Mouse (Mus musculus) cortical plate, adult 2 months (tissue): ENCODE data around the gene Zfp652.

Experiments used
- CTCF ChIP-seq: fragments of 200-500 bp; IDR thresholded peaks from 2 replicates; pipeline ENCODE4 v1.5.1; 2011; ENCODE audit warnings: mild to moderate bottlenecking, control low read depth, low read length; ENCODE audit not compliant: insufficient read depth; ENCODE audit errors: extremely low read depth
- POLR2A ChIP-seq: fragments of 200-500 bp; IDR thresholded peaks from 2 replicates; pipeline ENCODE4 v1.6.1; 2011; ENCODE audit warnings: mild to moderate bottlenecking, low read length, control low read depth; ENCODE audit not compliant: insufficient read depth; ENCODE audit errors: extremely low read depth

DNA sequence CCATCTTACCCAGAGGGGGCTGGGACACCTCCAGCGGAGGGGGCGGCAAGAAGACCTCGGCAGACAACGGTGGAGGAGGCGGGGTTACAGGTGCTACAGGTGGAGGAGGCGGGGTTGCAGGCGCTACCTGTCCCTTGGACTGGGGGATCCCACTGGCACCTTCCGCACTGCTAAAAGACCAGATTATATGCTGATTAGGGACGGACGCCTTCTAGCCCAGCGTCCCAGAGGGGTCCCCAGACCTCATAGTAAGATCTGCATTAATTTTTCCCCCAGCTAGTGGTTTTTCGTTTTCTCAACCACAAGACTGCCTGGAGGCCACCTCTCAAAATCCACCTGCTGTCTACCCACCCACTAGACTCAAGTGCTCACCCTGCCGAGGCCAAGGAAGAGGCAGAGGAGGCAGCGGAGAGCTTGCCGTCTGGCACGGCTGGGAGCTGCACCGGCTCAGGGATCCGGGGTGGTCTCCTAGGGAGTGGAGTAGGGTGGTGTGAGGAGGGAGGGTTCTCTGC, 121.2 kb downstream of the Zfp652 start:
- TF ChIP-seq CTCF = no peak
- no peak for TF ChIP-seq POLR2A
